Mouse (Mus musculus) erythroblast, adult 5-6 weeks (primary cell): ENCODE results near the gene Sned1. TPM values are rescaled to one million over a fixed set of nuclear protein-coding genes. Genes with fewer than 3 reads are reported as not detected.
A peak's percentile ranks its signal among the peaks of the same experiment; 100 is the strongest.
"Not testable (repeated sequence)": the region's sequence is repeated elsewhere in the genome, so short reads cannot be mapped to it uniquely, and the experiment has no call there.

Experiments
- ATAC-seq: replicated peaks from 2 replicates; pipeline ENCODE4 v1.8.0; 2016; ENCODE audit warnings: moderate number of reproducible peaks, mild to moderate bottlenecking, moderate TSS enrichment, inconsistent platforms; ENCODE audit not compliant: poor library complexity, low FRiP score, severe bottlenecking
- total RNA-seq, 2 experiments: library from RNA; stranded (forward) in 1 of 2; stranded (reverse) in 1 of 2; fragments of 150-400 nt in 1 of 2; fragments of 200-764, 138-1000 nt in 1 of 2; gene quantifications; 2 replicates each; pipeline versions ENCODE4 v1.2.3 to v1.2.4; 2015 to 2017; ENCODE audit warnings: low replicate concordance in 2 of 2

The Sned1 gene
- total RNA-seq, 2 experiments from 2014 or later = 0.09 to 1.7 TPM

- not testable (repeated sequence) for ATAC-seq
Observed at GRCm38 (mm10) chr1:93294491-93294890, 58.9 kb downstream of the Sned1 start.

GRCm38 (mm10) chr1:93299791-93300190 is 64.2 kb downstream of the Sned1 start:
- ATAC-seq = no peak

- ATAC-seq = no peak
Observed at GRCm38 (mm10) chr1:93300578-93300977, 64.9 kb downstream of the Sned1 start.

- ATAC-seq = peak; percentile 99
Observed at GRCm38 (mm10) chr1:93305581-93306337, 70.1 kb downstream of the Sned1 start, which contains the start of gene Mterf4. Gene Mterf4 (minus strand): TSS chr1:93305915.

- no peak for ATAC-seq
Observed at GRCm38 (mm10) chr1:93323973-93324372, 88.3 kb downstream of the Sned1 start.

- ATAC-seq = no peak
Observed at GRCm38 (mm10) chr1:93326446-93326845, 90.8 kb downstream of the Sned1 start.

GRCm38 (mm10) chr1:93334621-93335020 is 99.0 kb downstream of the Sned1 start:
- no peak for ATAC-seq

- ATAC-seq = peak; percentile 85
Observed at GRCm38 (mm10) chr1:93342648-93343503, 107.2 kb downstream of the Sned1 start, which contains the start of the genes Ppp1r7 and Pask. Gene Ppp1r7 (plus strand): TSS chr1:93342854. Gene Pask (minus strand): TSS chr1:93343482.

GRCm38 (mm10) chr1:93343504-93344047 is 107.9 kb downstream of the Sned1 start:
- peak; percentile 91 for ATAC-seq

GRCm38 (mm10) chr1:93347176-93347575 is 111.5 kb downstream of the Sned1 start:
- no peak for ATAC-seq

GRCm38 (mm10) chr1:93349701-93350100 is 114.1 kb downstream of the Sned1 start:
- no peak for ATAC-seq

Other genes with a start within 250 kb of the Sned1 start
- not detected in 2 replicates for gene Aqp12, start 229.5 kb upstream of the Sned1 start, total RNA-seq (2015; ENCODE audit: low replicate concordance)
- not detected in 2 replicates for gene Aqp12, start 229.5 kb upstream of the Sned1 start, total RNA-seq (2017; ENCODE audit: low replicate concordance)
- gene Kif1a, start 133.9 kb upstream of the Sned1 start, total RNA-seq (2015; ENCODE audit: low replicate concordance) = not detected in 2 replicates
- gene Kif1a, start 133.9 kb upstream of the Sned1 start, total RNA-seq (2017; ENCODE audit: low replicate concordance) = under 0.01 TPM in 1 of 2 replicates, not detected in the other
- not detected in 2 replicates for gene Agxt, start 100.6 kb upstream of the Sned1 start, total RNA-seq (2015; ENCODE audit: low replicate concordance)
- gene Agxt, start 100.6 kb upstream of the Sned1 start, total RNA-seq (2017; ENCODE audit: low replicate concordance) = not detected in 2 replicates
- not detected in 2 replicates for gene 2310007B03Rik, start 74.9 kb upstream of the Sned1 start, total RNA-seq (2015; ENCODE audit: low replicate concordance)
- gene 2310007B03Rik, start 74.9 kb upstream of the Sned1 start, total RNA-seq (2017; ENCODE audit: low replicate concordance) = not detected in 2 replicates
- not detected in 2 replicates for gene Crocc2, start 67.1 kb upstream of the Sned1 start, total RNA-seq (2015; ENCODE audit: low replicate concordance)
- not detected in 2 replicates for gene Crocc2, start 67.1 kb upstream of the Sned1 start, total RNA-seq (2017; ENCODE audit: low replicate concordance)
- 7.5 and 8.4 TPM in 2 replicates for gene Mterf4, start 70.1 kb downstream of the Sned1 start, total RNA-seq (2015; ENCODE audit: low replicate concordance)
- gene Mterf4, start 70.1 kb downstream of the Sned1 start, total RNA-seq (2017; ENCODE audit: low replicate concordance) = 2.3 and 11.3 TPM in 2 replicates
- gene Ppp1r7, start 107.0 kb downstream of the Sned1 start, total RNA-seq (2015; ENCODE audit: low replicate concordance) = 6.3 and 11.0 TPM in 2 replicates
- 4.9 and 12.3 TPM in 2 replicates for gene Ppp1r7, start 107.0 kb downstream of the Sned1 start, total RNA-seq (2017; ENCODE audit: low replicate concordance)
- 6.5 and 11.0 TPM in 2 replicates for gene Pask, start 107.6 kb downstream of the Sned1 start, total RNA-seq (2015; ENCODE audit: low replicate concordance)
- gene Pask, start 107.6 kb downstream of the Sned1 start, total RNA-seq (2017; ENCODE audit: low replicate concordance) = 13.1 and 14.6 TPM in 2 replicates
- gene Ano7, start 138.1 kb downstream of the Sned1 start, total RNA-seq (2015; ENCODE audit: low replicate concordance) = not detected in 2 replicates
- not detected in 2 replicates for gene Ano7, start 138.1 kb downstream of the Sned1 start, total RNA-seq (2017; ENCODE audit: low replicate concordance)
- 38.5 and 57.5 TPM in 2 replicates for gene Hdlbp, start 243.0 kb downstream of the Sned1 start, total RNA-seq (2015; ENCODE audit: low replicate concordance)
- 37.7 and 44.2 TPM in 2 replicates for gene Hdlbp, start 243.0 kb downstream of the Sned1 start, total RNA-seq (2017; ENCODE audit: low replicate concordance)